Mouse (Mus musculus) liver, adult 2 months (tissue): ENCODE results near the gene 9930111J21Rik1.
"Not testable (repeated sequence)": the region's sequence is repeated elsewhere in the genome, so short reads cannot be mapped to it uniquely, and the experiment has no call there.

Source experiments
- CTCF ChIP-seq: fragments of 200-500 bp; IDR thresholded peaks from 2 replicates; pipeline ENCODE4 v1.5.1; 2011; ENCODE audit warnings: low read depth, low read length, control low read depth
- POLR2A ChIP-seq: fragments of 200-500 bp; IDR thresholded peaks from 2 replicates; pipeline ENCODE4 v1.6.1; 2011; ENCODE audit warnings: low read length, control low read depth; ENCODE audit not compliant: insufficient read depth; ENCODE audit errors: extremely low read depth

DNA sequence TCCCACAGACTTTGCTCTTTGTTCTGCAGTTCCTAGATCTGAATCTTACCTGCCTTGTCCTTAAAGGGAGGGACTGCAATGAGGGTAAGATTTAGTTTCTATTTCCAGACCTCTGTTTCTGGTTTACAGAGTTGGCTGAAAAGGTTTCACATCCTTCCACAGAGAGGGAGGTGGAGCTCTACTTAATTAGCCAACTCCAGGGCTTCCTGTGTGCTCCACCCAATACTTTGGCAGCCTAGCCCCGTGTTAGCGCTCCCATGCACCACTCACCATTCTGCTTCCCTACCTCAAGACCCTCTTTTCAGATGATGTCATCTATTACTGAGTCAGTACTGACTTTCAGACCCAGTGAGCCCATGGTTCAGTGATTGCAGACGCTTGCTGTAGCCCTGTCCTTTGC, at the start of gene 9930111J21Rik1:
- not testable (repeated sequence) for TF ChIP-seq POLR2A, CTCF
